In the genomic region with DNA sequence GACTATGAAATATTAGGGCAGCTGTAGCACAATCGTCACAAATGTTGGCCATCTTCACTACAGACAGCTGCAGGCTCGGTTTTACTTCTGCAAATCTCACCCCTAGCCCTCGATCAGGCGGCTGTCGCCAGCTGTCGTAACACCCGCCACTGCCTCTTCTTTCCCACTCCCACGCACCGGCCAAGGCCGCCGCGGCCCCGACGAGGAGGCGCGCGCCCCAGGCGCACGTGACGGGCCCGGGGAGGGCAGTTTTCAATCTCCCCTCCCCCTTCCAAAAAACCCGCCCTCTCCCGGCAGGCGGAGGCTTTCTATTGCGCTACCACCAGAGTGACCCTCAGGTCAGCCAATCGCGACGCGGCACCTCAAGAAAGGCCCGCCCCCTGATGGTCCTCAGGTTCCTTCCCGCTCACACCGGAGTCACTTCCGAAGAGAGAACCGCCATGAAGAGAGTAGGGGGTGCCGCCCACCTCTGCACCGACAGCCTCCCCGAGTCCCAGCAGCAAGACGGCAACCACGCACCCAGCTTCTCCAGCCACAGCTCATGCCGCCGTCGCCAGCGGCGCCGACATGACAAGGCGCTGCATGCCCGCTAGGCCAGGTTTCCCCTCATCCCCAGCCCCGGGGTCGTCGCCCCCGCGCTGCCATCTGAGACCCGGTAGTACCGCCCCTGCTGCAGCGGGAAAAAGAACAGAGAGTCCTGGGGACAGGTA, we compare ENCODE assay signal across 8 mouse cellular contexts. TPM values are rescaled to one million over a fixed set of nuclear protein-coding genes. Genes with fewer than 3 reads are reported as not detected.
DNase-seq lines count a peak whose midpoint lies in the region; ATAC-seq lines count a peak whose summit lies in the region.

Slf2 (plus strand) TSS at position 408 of the 710 bp plus-strand sequence.

- H3K36me3 ChIP-seq in intestine, embryonic 14.5 days (ENCODE audit: control insufficient read depth, insufficient read depth, low read length): peaks cover 18% of the 10 kb centered on the region

- H3K9ac ChIP-seq in intestine, embryonic 14.5 days (ENCODE audit: low read length): peak within 1 kb of the TSS; percentile 81

- ATAC-seq in intestine, embryonic 14.5 days (replicated peaks; ENCODE audit: low FRiP score, low TSS enrichment, low read depth): peak; percentile 96

- peak within 1 kb of the TSS; percentile 86 for H3K4me2 ChIP-seq in intestine, embryonic 14.5 days (ENCODE audit: low read length)

- H3K27me3 ChIP-seq in intestine, embryonic 14.5 days (replicated peaks; ENCODE audit: control insufficient read depth, insufficient read depth, low read length): no peaks in the 10 kb centered on the region

- no peaks in the 10 kb centered on the region for H3K9me3 ChIP-seq in intestine, embryonic 14.5 days (ENCODE audit: control insufficient read depth, low read length)

- peaks cover 47% of the 10 kb centered on the region for H3K4me1 ChIP-seq in intestine, embryonic 14.5 days (replicated peaks; ENCODE audit: control insufficient read depth, insufficient read depth, low read length)

- DNase-seq in adrenal gland, adult 18-20 months (ENCODE audit: low spot score in 2 of 2): peak; percentile 96 to 97
- peak; percentile 99 for DNase-seq in embryo, embryonic 11 days
- DNase-seq in gastrocnemius, postnatal 25 days: peak; percentile 98
- peak; percentile 99 for DNase-seq in intestine, embryonic 14.5 days (ENCODE audit: low spot score)
- DNase-seq in left cerebral cortex, postnatal 14 days (ENCODE audit: low spot score in 2 of 2): peak; percentile 99 to 100
- DNase-seq in mesoderm, embryonic 11.5 days (ENCODE audit: low read depth, low spot score): peak; percentile 98
- peak; percentile 99 for DNase-seq in right cerebral cortex, postnatal 36 days (ENCODE audit: low spot score in 2 of 2)
- peak; percentile 99 for DNase-seq in yolk sac, embryonic 10.5 days (ENCODE audit: low spot score)

- under 1% methylated on average over 55 of the region's 55 CpGs for WGBS in intestine, embryonic 14.5 days

- peak within 1 kb of the TSS; percentile 94 for H3K4me3 ChIP-seq in intestine, embryonic 14.5 days (ENCODE audit: low read depth, low read length)

- intact Hi-C loops in left cerebral cortex, postnatal 14 days (cut with DNase I): no loop called here

- H3K27ac ChIP-seq in intestine, embryonic 14.5 days (ENCODE audit: low read depth): peak within 1 kb of the TSS; percentile 85

RNA-seq across cellular contexts. Expression of gene Slf2, which starts in this region (rescaled TPM):
- 10 to 100 TPM; 20.9 to 21.8 TPM for total RNA-seq in adrenal gland, adult 18-20 months (2021)
- total RNA-seq in gastrocnemius, postnatal 25 days (2021): 10 to 100 TPM; 11.1 to 11.7 TPM
- 54.1 and 60.8 TPM in 2 replicates for polyA plus RNA-seq in intestine, embryonic 14.5 days (2014; fragmentation: Nextera tagmentation; extraction: Ambion mirVana)
- 10 to 100 TPM; 31.8 to 32.2 TPM for total RNA-seq in left cerebral cortex, postnatal 14 days (2021)

Comparison
In these comparisons a context has a peak if more than half of its experiments do, and no peak if none do; other contexts are left out.
1. Peak in every context shown above with its lines: DNase-seq, ATAC-seq, H3K4me3 ChIP-seq and H3K27ac ChIP-seq.